Mouse (Mus musculus) kidney, postnatal 0 days (tissue): ENCODE measurements around the gene E130309D02Rik. TPM values are rescaled to one million over a fixed set of nuclear protein-coding genes. Genes with fewer than 3 reads are reported as not detected.

Experiments used
- ATAC-seq: fragments of 200-750 bp; cut with Nextera tagmentation; replicated peaks from 2 replicates; pipeline ENCODE4 v1.8.0; 2017; ENCODE audit warnings: low read depth, moderate number of reproducible peaks, moderate TSS enrichment, moderate library complexity; ENCODE audit not compliant: low FRiP score
- DNase-seq: peaks from one replicate; pipeline ENCODE4 v3.0.0-alpha.2; 2016; ENCODE audit warnings: low spot score
- H3K27ac ChIP-seq: fragments of 300-500 bp; sonication (generic); 2 replicates; pipeline ENCODE4 v1.5.1; 2014; ENCODE audit warnings: mild to moderate bottlenecking
- H3K27me3 ChIP-seq: fragments of 300-500 bp; sonication (generic); 2 replicates; pipeline ENCODE4 v1.6.1; 2014; ENCODE audit warnings: low read length, mixed read lengths; ENCODE audit not compliant: insufficient read depth
- H3K36me3 ChIP-seq: fragments of 300-500 bp; sonication (generic); 2 replicates; pipeline ENCODE4 v1.6.1; 2014; ENCODE audit warnings: low read length, mixed read lengths; ENCODE audit not compliant: insufficient read depth
- H3K4me1 ChIP-seq: fragments of 300-500 bp; sonication (generic); replicated peaks from 2 replicates; pipeline ENCODE4 v1.6.1; 2014; ENCODE audit warnings: antibody characterized with exemption, low read length, mixed read lengths; ENCODE audit not compliant: insufficient read depth
- H3K4me2 ChIP-seq: fragments of 300-500 bp; sonication (generic); 2 replicates; pipeline ENCODE4 v1.6.1; 2014; ENCODE audit warnings: mild to moderate bottlenecking, low read length, moderate library complexity, mixed read lengths
- H3K4me3 ChIP-seq: fragments of 300-500 bp; sonication (generic); replicated peaks from 2 replicates; pipeline ENCODE4 v1.5.1; 2014; ENCODE audit warnings: low read depth, low read length
- H3K9ac ChIP-seq: fragments of 300-500 bp; sonication (generic); 2 replicates; pipeline ENCODE4 v1.6.1; 2014; ENCODE audit warnings: low read depth, low read length
- H3K9me3 ChIP-seq: fragments of 300-500 bp; sonication (generic); replicated peaks from 2 replicates; pipeline ENCODE4 v1.6.1; 2016; ENCODE audit warnings: low read length, inconsistent platforms, mixed read lengths
- CTCF ChIP-seq: IDR thresholded peaks from 2 replicates; pipeline ENCODE4 v1.5.1; 2016; ENCODE audit warnings: antibody characterized with exemption, low read depth, mild to moderate bottlenecking, moderate library complexity
- WGBS: fragments of 180-500 bp; shearing (Covaris S2); extraction: QIAGEN DNeasy Blood & Tissue Kit; methylation state at CpG from one replicate; pipeline ENCODE4 v1.1.7; 2014; 5-methylcytosine and 5-hydroxymethylcytosine counted together
- polyA plus RNA-seq: library from polyadenylated mRNA; unstranded; fragments of >200 nt; fragmentation: Nextera tagmentation; extraction: Ambion mirVana; gene quantifications from 2 replicates; pipeline ENCODE4 v1.2.1, GENCODE M21; 2015

The E130309D02Rik gene
- polyA plus RNA-seq, 1 experiment from 2014 or later, result 27.8 TPM

DNA sequence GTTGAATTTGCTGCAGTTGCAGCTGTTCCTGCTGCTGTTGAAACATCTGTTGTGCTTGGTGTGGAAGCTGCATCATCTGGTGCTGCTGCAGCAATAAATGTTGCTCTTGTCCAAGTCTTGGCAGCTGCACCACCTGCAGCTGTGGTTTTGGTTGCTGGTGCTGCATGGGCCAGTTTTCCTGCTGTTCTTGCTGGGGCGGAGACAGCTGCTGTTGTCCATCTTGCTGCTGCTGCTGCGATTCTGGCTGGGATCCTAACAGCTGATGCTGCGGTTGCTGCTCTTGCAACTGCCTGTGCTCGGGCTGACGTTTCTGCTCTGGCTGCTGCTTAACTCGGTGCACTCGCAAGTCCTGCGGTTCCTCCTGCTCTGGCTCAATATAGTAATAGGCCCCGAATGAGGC is 25.9 kb downstream of the E130309D02Rik start:
- Histone ChIP-seq H3K4me2 (no peak overlapping the region), H3K27me3 (peaks cover 39% of the 10 kb centered on the region), H3K36me3 (no peaks in the 10 kb centered on the region), H3K9ac (no peak overlapping the region), H3K4me1 (peaks cover 16% of the 10 kb centered on the region; the same call in 1 of the 2 replicates), H3K4me3 (no peak overlapping the region), H3K9me3 (no peaks in the 10 kb centered on the region), H3K27ac (no peak overlapping the region)
- 77% methylated on average over 9 of the region's 9 CpGs for WGBS
- no peak for TF ChIP-seq CTCF
- DNase-seq (no peak), ATAC-seq (no peak)

DNA sequence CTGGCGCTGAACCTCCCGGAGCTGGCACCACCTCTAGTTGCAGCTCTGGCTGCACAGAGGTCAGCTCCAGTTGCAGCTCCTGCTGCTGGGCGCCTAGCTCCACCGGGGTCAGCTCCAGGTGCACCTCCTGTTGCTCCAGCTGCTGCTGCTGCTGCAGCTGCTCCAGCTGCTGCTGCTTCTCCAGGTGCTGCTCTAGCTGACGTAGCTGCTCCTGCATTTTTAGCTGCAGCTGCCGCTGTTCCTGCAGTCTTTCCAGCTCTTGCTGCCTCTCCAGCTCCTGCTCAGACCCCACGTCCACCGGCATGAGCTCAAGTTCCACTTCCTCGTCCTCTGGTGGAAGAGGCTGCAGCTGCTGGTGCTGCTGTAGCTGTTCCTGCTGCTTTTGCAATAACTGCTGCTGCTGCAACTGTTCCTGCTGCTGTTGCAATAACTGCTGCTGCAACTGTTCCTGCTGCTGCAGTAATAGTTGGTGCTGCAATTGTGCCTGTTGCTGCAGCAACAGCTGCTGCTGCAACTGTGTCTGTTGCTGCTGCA is 26.7 kb downstream of the E130309D02Rik start:
- Histone ChIP-seq H3K27me3 (peaks cover 35% of the 10 kb centered on the region), H3K27ac (no peak overlapping the region), H3K9me3 (no peaks in the 10 kb centered on the region), H3K4me2 (peak overlapping the region; percentile 55), H3K4me1 (peaks cover 13% of the 10 kb centered on the region; the same call in 1 of the 2 replicates), H3K9ac (no peak overlapping the region), H3K36me3 (no peaks in the 10 kb centered on the region), H3K4me3 (peak overlapping the region; percentile 26; the same call in 1 of the 2 replicates)
- 15% methylated on average over 9 of the region's 9 CpGs for WGBS
- ATAC-seq (no peak), DNase-seq (no peak)
- TF ChIP-seq CTCF, result no peak

DNA sequence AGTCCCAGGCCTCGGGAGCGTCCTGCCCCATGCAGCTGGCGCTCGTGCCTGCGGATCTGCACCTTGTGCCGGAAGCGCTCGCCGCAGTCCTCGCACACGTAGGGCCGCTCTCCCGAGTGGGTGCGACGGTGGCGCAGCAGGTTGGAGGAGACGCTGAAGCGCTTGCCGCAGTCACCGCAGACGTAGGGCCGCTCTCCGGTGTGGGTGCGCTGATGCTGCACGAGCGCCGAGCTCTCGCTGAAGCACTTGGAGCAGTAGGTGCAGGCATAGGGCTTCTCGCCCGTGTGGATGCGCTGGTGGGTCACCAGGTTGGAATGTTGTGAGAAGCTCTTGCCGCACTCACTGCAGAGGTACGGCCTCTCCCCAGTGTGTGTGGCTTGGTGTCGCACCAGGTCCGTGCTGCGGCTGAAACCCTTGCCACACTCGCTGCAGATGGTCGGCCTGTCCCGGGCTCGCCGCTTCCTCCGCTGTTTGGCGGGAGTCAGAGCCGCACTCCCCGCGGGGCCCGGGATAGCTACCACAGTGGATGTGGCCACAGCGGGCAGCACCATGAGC is 27.3 kb downstream of the E130309D02Rik start:
- no peak for ATAC-seq
- Histone ChIP-seq H3K4me3 (peak overlapping the region; percentile 26), H3K27me3 (peaks cover 34% of the 10 kb centered on the region), H3K36me3 (no peaks in the 10 kb centered on the region), H3K9ac (0 out of 2 replicates have a peak overlapping the region, but pooled peaks have one; percentile 5), H3K27ac (no peak overlapping the region), H3K4me1 (peaks cover 7% of the 10 kb centered on the region; the same call in 1 of the 2 replicates), H3K9me3 (no peaks in the 10 kb centered on the region), H3K4me2 (peak overlapping the region; percentile 55)
- 4% methylated on average over 48 of the region's 48 CpGs for WGBS
- DNase-seq, result no peak
- TF ChIP-seq CTCF, result no peak

DNA sequence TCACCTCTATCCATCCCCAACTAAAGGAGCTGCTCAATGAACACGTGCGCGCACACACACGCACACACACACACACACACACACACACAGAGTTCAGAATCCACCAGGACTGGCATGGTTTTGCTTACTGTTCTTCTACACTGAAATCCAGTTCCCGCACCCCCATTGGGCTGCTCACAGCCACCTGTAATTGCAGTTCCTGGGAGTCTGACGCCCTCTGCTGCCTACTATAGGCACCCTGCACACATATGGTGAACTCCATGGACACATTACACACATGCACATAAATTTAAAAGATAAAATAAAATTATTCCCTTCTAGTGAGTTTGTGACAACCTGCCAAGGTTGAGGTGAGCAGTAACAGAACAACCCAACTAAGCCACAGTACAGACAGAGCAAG is 30.4 kb downstream of the E130309D02Rik start:
- ATAC-seq, result no peak
- Histone ChIP-seq H3K4me2 (no peak overlapping the region), H3K9ac (no peak overlapping the region), H3K4me3 (no peak overlapping the region), H3K9me3 (no peaks in the 10 kb centered on the region), H3K4me1 (peaks cover 5% of the 10 kb centered on the region; the same call in 1 of the 2 replicates), H3K36me3 (no peaks in the 10 kb centered on the region), H3K27ac (no peak overlapping the region), H3K27me3 (peaks cover 26% of the 10 kb centered on the region)
- DNase-seq, result no peak
- TF ChIP-seq CTCF, result peak; percentile 55
- 48% methylated on average over 6 of the region's 6 CpGs for WGBS

DNA sequence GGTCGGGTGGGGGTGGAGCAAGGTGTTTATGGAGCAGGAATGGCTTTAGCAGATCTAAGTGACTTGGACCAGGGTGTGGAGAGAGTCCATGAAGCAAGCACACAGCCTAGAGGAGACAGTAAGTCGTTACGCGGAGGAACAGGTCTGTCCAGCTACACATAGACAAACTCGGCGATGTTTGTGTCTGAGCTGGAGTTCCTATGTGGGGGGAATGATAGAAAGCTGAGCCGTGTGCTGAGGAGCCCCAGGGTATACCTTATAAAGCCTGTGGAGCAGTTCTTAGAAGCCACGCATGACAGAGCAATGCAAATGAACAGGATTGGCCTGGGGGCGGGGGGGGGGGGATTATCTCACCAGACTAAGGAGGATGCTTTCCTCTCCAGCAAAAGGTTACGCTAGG is 35.9 kb downstream of the E130309D02Rik start:
- H3K36me3 ChIP-seq, result no peaks in the 10 kb centered on the region
- H3K4me1 ChIP-seq, result no peaks in the 10 kb centered on the region
- ATAC-seq (no peak), DNase-seq (no peak)
- H3K27me3 ChIP-seq, result peaks cover 2% of the 10 kb centered on the region; the same call in 1 of the 2 replicates
- TF ChIP-seq CTCF, result no peak
- no peak overlapping the region for H3K4me3 ChIP-seq
- no peak overlapping the region for H3K4me2 ChIP-seq
- H3K27ac ChIP-seq, result no peak overlapping the region
- no peak overlapping the region for H3K9ac ChIP-seq
- H3K9me3 ChIP-seq, result no peaks in the 10 kb centered on the region
- WGBS, result 25% methylated on average over 10 of the region's 10 CpGs

DNA sequence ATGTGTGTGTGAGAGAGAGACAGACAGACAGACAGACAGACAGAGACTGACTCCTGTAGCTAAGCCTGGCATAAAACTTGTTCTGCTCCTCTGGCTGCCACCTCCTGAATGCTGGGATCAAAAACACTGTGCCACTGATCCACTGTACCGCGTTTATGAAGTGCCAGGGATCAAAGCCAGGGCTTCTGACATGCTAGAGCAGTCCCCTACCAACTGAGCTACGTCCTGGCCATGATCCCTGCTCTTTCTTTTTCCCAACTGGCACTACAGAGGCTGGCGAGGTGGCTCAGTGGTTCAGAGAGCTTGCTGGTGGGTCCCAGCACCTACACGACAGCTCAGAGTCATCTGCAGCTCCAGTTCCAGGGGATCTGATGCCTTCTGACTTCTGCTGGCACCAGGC is 39.4 kb downstream of the E130309D02Rik start:
- Histone ChIP-seq H3K9ac (no peak overlapping the region), H3K36me3 (no peaks in the 10 kb centered on the region), H3K4me2 (no peak overlapping the region), H3K4me3 (no peak overlapping the region), H3K27ac (no peak overlapping the region), H3K9me3 (no peaks in the 10 kb centered on the region), H3K4me1 (no peaks in the 10 kb centered on the region), H3K27me3 (peaks cover 2% of the 10 kb centered on the region; the same call in 1 of the 2 replicates)
- no peak for TF ChIP-seq CTCF
- DNase-seq, result no peak
- WGBS, result 52% methylated on average over 5 of the region's 5 CpGs
- ATAC-seq, result no peak
